Mouse (Mus musculus) urinary bladder, postnatal 4 days (tissue): ENCODE results near the gene Twist2.
A peak's percentile ranks its signal among the peaks of the same experiment; 100 is the strongest.

Source experiments
- DNase-seq, 2 experiments: peaks; one replicate each; pipeline ENCODE4 v3.0.0; 2021 to 2022; ENCODE audit warnings: low spot score in 2 of 2

Gene Twist2

DNA sequence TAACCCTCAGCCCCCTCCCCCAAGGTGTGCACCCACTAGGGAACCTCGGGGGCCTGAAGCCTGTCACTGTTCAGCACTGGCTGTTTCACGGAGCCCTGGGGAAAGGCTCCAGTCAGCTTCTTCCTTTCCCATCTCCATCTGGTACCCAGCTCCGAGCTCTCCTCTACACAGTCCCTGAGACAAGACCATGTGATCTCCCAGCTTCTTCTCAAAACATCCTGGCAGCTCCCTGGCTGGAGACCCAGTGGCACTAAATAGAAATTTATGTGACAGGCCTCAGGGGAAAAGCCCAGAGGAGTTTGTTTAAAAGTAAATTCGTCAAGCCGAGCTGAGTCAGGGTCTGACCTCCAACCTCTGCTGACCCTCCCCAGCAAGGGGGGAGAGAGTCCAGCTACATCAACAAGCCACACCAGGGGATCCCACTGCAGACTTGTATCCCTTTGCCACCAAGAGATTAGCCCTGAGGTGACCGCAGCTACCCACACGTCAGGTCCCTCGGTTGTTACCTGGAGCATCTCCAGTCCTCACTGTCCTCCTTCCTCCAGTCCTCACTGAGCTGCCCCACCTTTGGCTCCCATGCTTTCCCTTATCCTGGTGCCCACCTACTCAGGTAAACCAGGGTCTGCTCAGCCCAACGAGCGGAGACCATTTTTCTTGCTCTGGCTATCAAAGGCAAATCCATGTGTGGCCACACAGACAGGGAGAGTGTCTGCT, 72.5 kb downstream of the Twist2 start:
- no peak for DNase-seq

DNA sequence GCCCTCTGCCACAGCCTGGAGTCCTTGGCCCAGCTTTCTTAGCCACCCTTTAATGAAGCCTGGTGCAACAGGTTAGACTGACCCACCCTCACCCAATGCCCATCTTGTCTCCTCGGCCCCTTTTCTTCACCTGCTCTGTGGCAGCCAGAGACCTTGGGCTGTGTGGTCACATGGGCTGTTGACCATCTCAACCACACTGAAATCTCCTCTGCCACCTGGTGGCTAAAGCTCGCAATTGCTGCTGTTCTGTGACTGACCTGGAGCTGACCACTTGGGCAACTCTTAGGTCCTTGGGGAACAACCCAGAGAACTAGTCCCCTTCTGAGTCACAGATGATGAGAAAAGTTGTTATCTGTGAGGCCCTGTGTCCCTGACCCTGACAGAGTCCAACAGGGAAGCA, 73.4 kb downstream of the Twist2 start:
- DNase-seq, result peak; percentile 54 to 85

DNA sequence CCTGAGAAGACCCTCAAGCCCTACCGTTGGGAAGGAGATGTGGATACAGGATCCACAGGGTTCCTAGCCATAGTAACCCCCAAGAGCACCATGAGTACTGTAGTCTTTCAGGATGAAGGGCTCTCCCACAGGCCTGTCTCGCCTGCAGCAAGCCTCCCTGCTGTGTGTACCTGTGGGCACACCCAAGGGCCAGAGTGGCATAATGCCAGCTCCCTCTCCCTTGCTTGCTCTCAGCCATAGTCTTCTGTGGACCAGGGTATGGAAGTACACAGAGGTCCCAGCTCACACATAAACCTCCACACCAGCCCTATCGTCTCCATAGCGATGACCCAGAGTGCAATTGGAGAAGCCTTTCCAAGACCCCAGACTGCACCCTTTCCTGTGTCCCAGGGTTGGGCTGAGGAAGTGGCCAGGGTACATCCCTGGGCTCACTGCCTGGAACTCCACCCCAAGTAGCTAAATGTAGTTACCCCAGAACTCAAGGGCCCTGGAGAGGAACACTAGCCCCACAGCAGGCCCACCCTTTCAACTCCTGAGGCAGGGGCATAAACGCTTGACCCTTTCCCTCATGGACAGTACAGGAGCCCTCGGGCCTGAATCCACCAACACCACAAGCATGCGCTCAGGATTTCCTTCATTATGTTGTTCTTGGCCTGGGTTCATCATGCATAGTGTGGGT, 73.9 kb downstream of the Twist2 start:
- no peak for DNase-seq

DNA sequence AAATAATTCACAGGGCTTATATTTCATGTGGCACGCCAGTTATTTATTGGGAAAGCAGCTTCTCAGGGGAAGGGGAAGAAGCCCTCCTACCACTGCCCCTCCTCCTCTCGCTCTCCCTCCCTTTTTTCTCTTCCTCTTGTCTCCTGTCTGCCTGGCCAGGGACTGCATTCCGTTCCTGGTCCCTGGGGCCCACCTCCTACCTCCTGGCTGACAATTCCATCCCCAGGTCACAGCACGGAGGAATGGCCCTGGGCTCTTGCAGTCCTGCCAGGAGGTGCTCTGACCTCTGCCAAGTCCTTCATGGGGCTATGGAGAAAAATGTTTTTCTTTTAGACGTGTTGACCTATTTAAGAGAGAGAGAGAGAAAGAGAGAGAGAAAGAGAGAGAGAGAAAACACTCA, 77.4 kb downstream of the Twist2 start:
- DNase-seq, result no peak

DNA sequence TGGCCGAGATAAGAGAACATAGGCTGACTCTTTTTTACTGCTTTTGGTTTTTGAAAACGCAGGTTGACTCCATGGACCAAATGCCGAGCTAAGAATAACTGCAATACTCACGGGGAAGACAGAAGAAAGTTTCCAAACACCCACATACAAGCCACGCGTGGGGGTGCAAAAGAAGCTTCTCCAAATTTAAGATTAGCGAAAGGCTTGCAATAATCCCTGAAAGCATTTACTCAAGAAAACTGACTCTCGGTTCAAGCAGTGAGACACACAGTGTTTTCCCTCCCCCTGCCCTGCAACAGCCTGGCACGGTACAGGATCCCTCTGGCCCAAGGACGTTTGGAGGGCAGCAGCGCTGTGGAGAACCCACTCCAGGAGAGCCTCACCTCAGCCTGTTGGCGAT, 78.9 kb downstream of the Twist2 start:
- no peak for DNase-seq

DNA sequence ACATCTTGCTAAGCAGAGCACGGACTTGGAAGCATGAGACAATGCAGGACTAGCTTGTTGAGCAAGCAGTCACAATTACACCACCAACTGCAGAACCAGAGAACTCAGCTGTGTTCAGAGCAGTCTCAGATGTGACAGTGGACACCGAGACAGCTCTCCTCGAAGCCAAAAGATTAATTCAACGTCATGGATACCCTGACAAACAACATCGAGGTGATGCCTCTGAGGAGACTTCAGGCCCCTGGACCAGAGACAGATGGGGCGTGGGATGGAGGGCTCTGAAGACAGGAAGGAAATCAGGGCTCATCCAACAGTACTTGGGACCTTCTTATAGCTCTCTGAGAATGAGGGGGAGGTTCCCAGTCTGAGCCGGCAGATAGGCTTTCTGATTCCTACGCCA, 79.6 kb downstream of the Twist2 start:
- no peak for DNase-seq

DNA sequence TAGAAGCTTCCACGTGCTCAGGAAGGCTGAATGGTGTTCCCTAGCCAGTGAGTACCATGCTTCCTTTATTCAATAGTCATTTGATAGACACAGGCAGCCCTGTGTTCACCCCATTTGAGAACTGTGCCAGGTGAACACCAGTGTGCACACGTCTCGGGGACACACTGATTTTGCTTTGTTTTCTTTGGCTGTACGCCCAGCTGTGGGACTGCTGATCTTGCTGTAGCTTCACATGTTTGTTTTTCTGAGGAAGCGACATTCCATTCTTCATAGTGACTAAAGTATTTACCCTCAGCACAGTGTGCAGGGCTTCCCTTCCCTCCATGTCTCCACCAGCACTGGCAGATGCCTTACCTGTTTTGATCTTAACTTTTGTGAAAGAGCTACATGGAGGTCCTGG, 81.9 kb downstream of the Twist2 start:
- no peak for DNase-seq

DNA sequence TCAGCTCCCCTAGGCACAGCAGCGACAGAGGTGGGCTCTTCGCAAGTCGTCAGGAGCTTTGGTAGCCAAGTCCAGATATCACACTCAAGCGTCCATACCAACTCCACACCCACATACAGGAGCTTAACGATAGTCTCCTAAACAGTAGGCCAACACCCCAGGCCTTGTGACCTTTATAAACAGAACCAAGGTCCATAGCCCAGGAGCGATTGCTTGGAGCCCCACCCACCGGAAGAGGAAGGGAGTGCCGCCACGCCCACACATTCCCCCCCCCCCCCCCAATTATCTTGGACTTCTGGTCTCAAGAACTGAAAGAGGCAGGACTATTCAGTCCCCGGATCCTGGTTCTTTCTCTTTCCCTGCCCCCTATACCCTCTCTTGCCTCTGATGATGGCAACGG, 92.3 kb downstream of the Twist2 start:
- DNase-seq, result no peak

DNA sequence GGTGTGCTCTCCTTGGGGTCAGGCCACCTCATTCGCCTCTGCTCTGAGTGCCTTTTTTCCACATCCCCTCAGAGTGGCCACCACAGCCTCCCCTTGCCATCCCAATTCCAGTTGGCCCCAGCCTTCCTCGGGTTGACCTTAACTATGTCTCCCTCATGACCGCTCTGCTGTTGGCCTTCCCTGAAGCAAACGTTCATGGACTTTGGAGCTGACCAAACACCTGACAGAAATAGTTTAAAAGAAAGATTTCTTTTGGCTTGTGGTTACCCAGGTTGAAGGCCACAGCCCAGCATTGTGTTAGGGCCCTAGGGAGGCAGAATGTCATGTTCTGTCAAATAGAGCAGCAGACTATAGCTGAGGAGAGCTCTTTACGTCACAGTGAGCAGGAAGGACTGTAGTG, 93.0 kb downstream of the Twist2 start:
- no peak for DNase-seq

DNA sequence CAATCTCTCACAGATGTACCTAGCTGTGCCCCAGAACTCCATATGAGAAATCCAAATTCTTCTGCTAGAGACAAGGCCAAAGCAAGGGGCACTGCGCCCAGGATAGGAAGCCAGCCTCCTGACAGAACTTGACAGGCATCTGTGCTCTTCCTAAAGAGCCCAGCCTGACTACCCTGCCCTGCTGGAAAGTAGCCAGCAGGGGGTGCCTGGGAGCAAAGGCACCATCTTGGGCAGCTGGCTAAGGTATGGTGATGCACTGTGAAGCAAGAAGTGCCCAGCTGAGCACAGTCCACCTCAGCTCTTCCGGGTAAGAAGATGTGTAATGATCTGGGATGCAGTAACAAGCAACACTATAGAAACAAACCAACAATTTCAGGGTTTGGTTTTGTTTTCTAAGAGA, 95.8 kb downstream of the Twist2 start:
- DNase-seq, result no peak
